Mouse (Mus musculus) small intestine, adult 2 months (tissue): ENCODE measurements at regions not wholly inside any gene's neighbourhood (a gene's known extent, or its start where the extent isn't known, plus 50 kb on each side); places are given as distances from the start of the nearest gene placed in this dataset.

Experiments
- CTCF ChIP-seq: fragments of 200-500 bp; IDR thresholded peaks from 2 replicates; pipeline ENCODE4 v1.5.1; 2012; ENCODE audit warnings: low read depth, mild to moderate bottlenecking, control low read depth, inconsistent platforms, low read length, moderate library complexity, mixed read lengths; ENCODE audit not compliant: insufficient replicate concordance, insufficient read length; ENCODE audit errors: extremely low read depth
- POLR2A ChIP-seq: fragments of 200-500 bp; IDR thresholded peaks from 2 replicates; pipeline ENCODE4 v1.6.1; 2012; ENCODE audit warnings: low read depth, mild to moderate bottlenecking, control low read depth, inconsistent platforms, low read length, moderate library complexity

- TF ChIP-seq CTCF (no peak), POLR2A (no peak)
These were observed 1322.8 kb upstream of the Zeb2 start for GRCm38 (mm10) chr2:46440038-46440437.
